Mouse (Mus musculus) layer of hippocampus, postnatal 36 days (tissue): ENCODE data around the gene St8sia1. TPM values are rescaled to one million over a fixed set of nuclear protein-coding genes. Genes with fewer than 3 reads are reported as not detected.
A peak's percentile ranks its signal among the peaks of the same experiment; 100 is the strongest.

Experiments
- DNase-seq, 2 experiments: peaks; one replicate each; pipeline ENCODE4 v3.0.0; 2022
- total RNA-seq, 2 experiments: library from RNA; stranded (reverse); gene quantifications; 2 replicates each; pipeline ENCODE4 v1.2.3; 2021

St8sia1 gene
- total RNA-seq, 2 experiments from 2014 or later = 34.6 to 34.9 TPM

- DNase-seq = no peak
These were observed 178.1 kb downstream of the St8sia1 start for GRCm38 (mm10) chr6:142786106-142786505.

GRCm38 (mm10) chr6:142785343-142785742 is 178.9 kb downstream of the St8sia1 start:
- no peak for DNase-seq

- no peak for DNase-seq
These were observed 183.0 kb downstream of the St8sia1 start for GRCm38 (mm10) chr6:142781286-142781685.

GRCm38 (mm10) chr6:142780574-142781033 is 183.6 kb downstream of the St8sia1 start:
- DNase-seq = no peak

- no peak for DNase-seq
These were observed 184.3 kb downstream of the St8sia1 start for GRCm38 (mm10) chr6:142779812-142780573.

- DNase-seq = peak; percentile 40 to 47
These were observed 185.0 kb downstream of the St8sia1 start for GRCm38 (mm10) chr6:142779045-142779811.

- DNase-seq = no peak
These were observed 187.3 kb downstream of the St8sia1 start for GRCm38 (mm10) chr6:142776935-142777334.

GRCm38 (mm10) chr6:142773566-142773965 is 190.7 kb downstream of the St8sia1 start:
- DNase-seq = no peak

GRCm38 (mm10) chr6:142771643-142772042 is 192.6 kb downstream of the St8sia1 start:
- no peak for DNase-seq

Other genes starting within 250 kb of the St8sia1 start
- 100 to 1,000 TPM in 1 of 2 experiments, 10 to 100 TPM in 1; 93.1 to 101 TPM for gene Cmas, start 207.8 kb downstream of the St8sia1 start, total RNA-seq
- not detected for gene Sult6b2, start 159.9 kb downstream of the St8sia1 start, total RNA-seq
- 100 to 1,000 TPM in 1 of 2 experiments, 10 to 100 TPM in 1; 97.8 to 114 TPM for gene C2cd5, start 135.7 kb upstream of the St8sia1 start, total RNA-seq
- 100 to 1,000 TPM; 188 to 192 TPM for gene Etnk1, start 202.8 kb upstream of the St8sia1 start, total RNA-seq